Mouse (Mus musculus) forebrain, embryonic 14.5 days (tissue): ENCODE measurements around the gene Rsph6a. TPM values are rescaled to one million over a fixed set of nuclear protein-coding genes. Genes with fewer than 3 reads are reported as not detected.
A peak's percentile ranks its signal among the peaks of the same experiment; 100 is the strongest.

ENCODE experiments used
- ATAC-seq: fragments of 200-750 bp; cut with Nextera tagmentation; 2 replicates; pipeline ENCODE4 v1.8.0; 2017; ENCODE audit warnings: mild to moderate bottlenecking, moderate library complexity
- DNase-seq: peaks from one replicate; pipeline ENCODE4 v3.0.0-alpha.2; 2015; ENCODE audit warnings: low spot score
- H3K27ac ChIP-seq: fragments of 300-500 bp; sonication (generic); 2 replicates; pipeline ENCODE4 v1.5.1; 2014; ENCODE audit warnings: low read depth, mild to moderate bottlenecking, control low read depth, low read length, moderate library complexity
- H3K27me3 ChIP-seq: fragments of 300-500 bp; sonication (generic); replicated peaks from 2 replicates; pipeline ENCODE4 v1.6.1; 2014; ENCODE audit warnings: low read length, control low read depth, mixed read lengths; ENCODE audit not compliant: control insufficient read depth, insufficient read depth
- H3K36me3 ChIP-seq: fragments of 300-500 bp; sonication (generic); 2 replicates; pipeline ENCODE4 v1.6.1; 2014; ENCODE audit warnings: low read length, control low read depth; ENCODE audit not compliant: control insufficient read depth, insufficient read depth
- H3K4me1 ChIP-seq: fragments of 300-500 bp; sonication (generic); 2 replicates; pipeline ENCODE4 v1.6.1; 2014; ENCODE audit warnings: antibody characterized with exemption, low read length, control low read depth; ENCODE audit not compliant: control insufficient read depth, insufficient read depth
- H3K4me2 ChIP-seq: fragments of 300-500 bp; sonication (generic); 2 replicates; pipeline ENCODE4 v1.6.1; 2014; ENCODE audit warnings: mild to moderate bottlenecking, control low read depth, low read length
- H3K4me3 ChIP-seq: fragments of 300-500 bp; sonication (generic); 2 replicates; pipeline ENCODE4 v1.5.1; 2014; ENCODE audit warnings: low read depth, low read length, control low read depth
- H3K9ac ChIP-seq: fragments of 300-500 bp; sonication (generic); 2 replicates; pipeline ENCODE4 v1.6.1; 2014; ENCODE audit warnings: mild to moderate bottlenecking, low read length, control low read depth, moderate library complexity
- H3K9me3 ChIP-seq: fragments of 300-500 bp; sonication (generic); replicated peaks from 2 replicates; pipeline ENCODE4 v1.6.1; 2016; ENCODE audit warnings: low read length, control low read depth, mixed read lengths; ENCODE audit not compliant: control insufficient read depth
- WGBS: fragments of 180-500 bp; shearing (Covaris S2); extraction: QIAGEN DNeasy Blood & Tissue Kit; methylation state at CpG from one replicate; pipeline ENCODE4 v1.1.7; 2014; 5-methylcytosine and 5-hydroxymethylcytosine counted together
- polyA plus RNA-seq: library from polyadenylated mRNA; unstranded; fragments of >200 nt; fragmentation: Nextera tagmentation; extraction: Ambion mirVana; gene quantifications from 2 replicates; pipeline ENCODE4 v1.2.1, GENCODE M21; 2014

Rsph6a gene
- polyA plus RNA-seq, 1 experiment from 2014 or later = not detected

DNA sequence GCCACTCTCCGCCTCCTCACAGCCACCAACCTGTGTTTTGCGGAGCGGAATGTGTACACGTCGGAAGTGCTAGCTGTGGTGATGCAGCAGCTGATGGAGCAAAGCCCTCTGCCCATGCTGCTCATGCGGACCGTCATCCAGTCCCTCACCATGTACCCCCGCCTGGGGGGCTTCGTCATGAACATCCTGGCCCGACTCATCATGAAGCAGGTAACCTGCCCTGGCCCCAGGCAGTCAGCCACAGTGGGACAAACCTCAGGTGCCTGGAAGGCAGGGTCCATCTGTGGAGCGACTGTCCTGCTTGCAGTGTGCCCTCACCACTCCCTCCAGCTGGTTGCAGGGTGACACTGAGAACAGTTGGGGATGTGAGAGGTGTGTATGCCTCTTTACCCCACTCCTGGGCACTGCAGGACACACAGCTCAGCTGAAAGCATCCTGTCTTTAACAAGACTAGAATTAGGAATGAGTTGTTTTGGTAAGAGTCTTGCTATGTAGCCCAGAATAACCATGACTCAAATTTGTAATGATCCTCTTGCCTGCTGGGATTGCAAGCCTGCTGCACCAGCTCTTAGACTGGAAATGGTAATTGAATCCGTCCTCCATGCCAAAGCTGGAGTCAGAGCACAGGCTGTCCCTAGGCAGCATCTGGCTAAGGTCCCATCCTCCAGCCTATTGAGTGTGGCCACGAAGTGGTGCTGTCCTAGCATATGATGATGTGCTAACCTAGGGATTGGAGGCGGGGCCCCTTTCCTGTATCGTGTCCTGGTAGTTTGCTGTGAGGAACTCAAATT is 1.9 kb upstream of the Rsph6a start:
- Histone ChIP-seq H3K36me3 (peaks cover 48% of the 10 kb centered on the region), H3K4me2 (no peak overlapping the region), H3K9ac (no peak overlapping the region), H3K27ac (no peak overlapping the region), H3K9me3 (no peaks in the 10 kb centered on the region), H3K27me3 (no peaks in the 10 kb centered on the region), H3K4me1 (no peaks in the 10 kb centered on the region), H3K4me3 (no peak overlapping the region)
- no peak for ATAC-seq
- 89% methylated on average over 15 of the region's 15 CpGs for WGBS
- DNase-seq = no peak

DNA sequence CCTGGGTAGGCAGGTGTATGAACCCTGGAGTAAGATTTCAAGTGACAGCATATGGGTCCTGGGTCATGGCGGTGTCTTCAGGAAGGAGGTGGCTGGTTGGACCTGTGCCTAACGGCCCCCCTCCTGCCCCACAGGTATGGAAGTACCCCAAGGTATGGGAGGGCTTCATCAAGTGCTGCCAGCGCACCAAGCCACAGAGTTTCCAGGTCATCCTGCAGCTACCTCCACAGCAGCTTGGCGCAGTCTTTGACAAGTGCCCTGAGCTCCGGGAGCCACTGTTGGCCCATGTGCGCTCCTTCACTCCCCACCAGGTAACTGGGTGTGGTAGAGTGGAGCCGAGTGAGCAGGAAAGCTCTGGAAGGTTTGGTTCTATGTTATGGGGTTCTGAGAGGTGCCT is 1.4 kb upstream of the Rsph6a start:
- no peaks in the 10 kb centered on the region for H3K9me3 ChIP-seq
- no peak overlapping the region for H3K9ac ChIP-seq
- H3K27ac ChIP-seq = no peak overlapping the region
- no peak overlapping the region for H3K4me3 ChIP-seq
- DNase-seq (no peak), ATAC-seq (no peak)
- peaks cover 42% of the 10 kb centered on the region for H3K36me3 ChIP-seq
- H3K4me2 ChIP-seq = no peak overlapping the region
- WGBS = 91% methylated on average over 7 of the region's 7 CpGs
- H3K27me3 ChIP-seq = no peaks in the 10 kb centered on the region
- H3K4me1 ChIP-seq = no peaks in the 10 kb centered on the region

DNA sequence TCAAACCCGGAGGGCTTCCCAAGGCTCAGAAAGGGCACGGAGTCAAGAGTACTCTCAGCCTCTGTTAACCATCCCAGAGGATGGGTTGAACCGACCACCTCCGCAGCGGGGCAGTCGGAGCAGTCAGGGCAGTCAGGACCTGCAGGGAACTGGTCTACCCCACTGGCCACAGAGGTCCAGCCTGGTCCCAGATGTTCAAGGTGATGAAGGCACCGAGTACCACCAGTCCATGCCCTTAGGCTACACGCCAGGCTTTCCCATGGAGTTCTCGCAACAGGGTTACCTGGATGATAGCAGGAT is 237 bp downstream of the Rsph6a start:
- Histone ChIP-seq H3K4me1 (no peaks in the 10 kb centered on the region), H3K27ac (no peak overlapping the region), H3K9me3 (no peaks in the 10 kb centered on the region), H3K27me3 (no peaks in the 10 kb centered on the region), H3K9ac (peak overlapping the region; percentile 37; the same call in 1 of the 2 replicates), H3K36me3 (peaks cover 26% of the 10 kb centered on the region), H3K4me2 (peak overlapping the region; percentile 47), H3K4me3 (0 out of 2 replicates have a peak overlapping the region, but pooled peaks have one; percentile 11)
- 74% methylated on average over 9 of the region's 9 CpGs for WGBS
- ATAC-seq (peak; percentile 43), DNase-seq (no peak)

DNA sequence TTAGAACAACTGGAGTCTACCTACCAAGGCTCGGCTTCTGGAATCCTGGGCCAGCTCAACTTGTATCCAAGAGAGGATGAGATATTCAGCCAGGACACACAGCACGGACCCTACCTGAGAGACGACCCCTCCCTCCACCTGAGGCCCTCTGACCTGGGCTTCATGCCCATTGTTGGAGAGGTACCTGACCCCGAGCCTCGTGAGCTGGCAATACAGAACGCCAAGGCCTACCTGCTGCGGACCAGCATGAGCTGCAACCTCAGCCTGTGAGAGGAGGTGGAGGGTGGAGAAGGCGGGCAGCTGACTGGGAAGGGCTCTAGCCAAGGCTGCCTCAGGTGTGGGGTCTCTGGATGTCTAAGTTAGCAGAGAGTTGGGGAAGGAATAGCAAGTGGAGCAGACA is 618 bp downstream of the Rsph6a start:
- 87% methylated on average over 8 of the region's 8 CpGs for WGBS
- H3K9ac ChIP-seq = no peak overlapping the region
- H3K4me2 ChIP-seq = no peak overlapping the region
- ATAC-seq (no peak), DNase-seq (no peak)
- no peaks in the 10 kb centered on the region for H3K9me3 ChIP-seq
- no peak overlapping the region for H3K27ac ChIP-seq
- H3K4me1 ChIP-seq = no peaks in the 10 kb centered on the region
- no peaks in the 10 kb centered on the region for H3K27me3 ChIP-seq
- H3K36me3 ChIP-seq = peaks cover 22% of the 10 kb centered on the region
- H3K4me3 ChIP-seq = no peak overlapping the region

DNA sequence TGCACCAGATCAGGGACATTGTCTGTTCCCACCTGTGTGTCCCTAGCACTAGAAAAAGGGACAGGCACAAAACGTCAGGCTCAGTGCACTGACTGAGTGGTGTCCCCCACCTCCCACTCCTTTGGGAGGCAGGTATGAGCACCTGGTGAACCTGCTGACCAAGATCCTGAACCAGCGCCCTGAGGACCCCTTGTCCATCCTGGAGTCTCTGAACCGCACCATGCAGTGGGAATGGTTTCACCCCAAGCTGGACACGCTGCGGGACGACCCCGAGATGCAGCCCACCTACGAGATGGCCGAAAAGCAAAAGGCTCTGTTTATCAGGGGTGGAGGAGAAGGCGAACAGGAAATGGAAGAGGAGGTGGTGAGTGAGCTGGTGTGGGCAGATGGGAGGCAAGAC is 2.9 kb downstream of the Rsph6a start:
- Histone ChIP-seq H3K27me3 (no peaks in the 10 kb centered on the region), H3K9ac (no peak overlapping the region), H3K9me3 (no peaks in the 10 kb centered on the region), H3K4me2 (no peak overlapping the region), H3K4me1 (no peaks in the 10 kb centered on the region), H3K27ac (no peak overlapping the region), H3K36me3 (peaks cover 1% of the 10 kb centered on the region; the same call in 1 of the 2 replicates), H3K4me3 (no peak overlapping the region)
- DNase-seq (no peak), ATAC-seq (no peak)
- WGBS = 90% methylated on average over 10 of the region's 10 CpGs

DNA sequence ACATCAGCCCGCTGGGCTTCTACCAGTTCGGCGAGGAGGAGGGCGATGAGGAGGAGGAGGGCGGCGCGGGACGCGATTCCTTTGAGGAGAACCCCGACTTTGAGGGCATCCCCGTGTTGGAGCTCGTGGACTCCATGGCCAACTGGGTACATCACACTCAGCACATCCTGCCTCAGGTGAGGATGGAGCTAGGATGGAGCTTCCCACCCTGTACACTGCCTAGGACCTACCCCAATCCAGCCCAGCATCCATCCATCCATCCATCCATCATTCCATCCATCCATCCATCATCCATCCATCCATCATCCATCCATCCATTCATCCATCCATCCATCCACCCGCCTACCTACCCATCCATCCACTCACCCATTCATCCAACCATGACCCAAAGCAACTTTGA is 11.4 kb downstream of the Rsph6a start:
- ATAC-seq (no peak), DNase-seq (no peak)
- Histone ChIP-seq H3K27me3 (peaks cover 13% of the 10 kb centered on the region), H3K4me1 (no peaks in the 10 kb centered on the region), H3K9ac (no peak overlapping the region), H3K4me2 (no peak overlapping the region), H3K36me3 (no peaks in the 10 kb centered on the region), H3K4me3 (no peak overlapping the region), H3K27ac (no peak overlapping the region), H3K9me3 (no peaks in the 10 kb centered on the region)
- 65% methylated on average over 13 of the region's 13 CpGs for WGBS

DNA sequence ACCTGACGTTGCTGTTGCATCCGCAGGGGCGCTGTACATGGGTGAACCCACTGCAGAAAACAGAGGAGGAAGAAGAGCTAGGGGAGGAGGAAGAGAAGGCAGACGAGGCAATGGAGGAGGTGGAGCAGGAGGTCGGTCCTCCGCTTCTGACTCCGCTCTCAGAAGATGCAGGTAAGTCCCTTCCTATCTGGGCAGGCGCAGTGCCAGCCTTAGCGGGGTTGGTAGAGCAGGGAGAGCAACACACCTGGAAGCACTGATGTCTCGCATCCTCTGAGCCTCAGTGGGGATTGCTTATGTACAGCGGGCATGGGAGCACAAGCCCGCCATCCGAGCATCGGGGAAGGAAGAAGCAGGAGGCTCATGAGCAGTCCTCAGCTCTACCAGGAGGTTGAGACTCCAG is 12.6 kb downstream of the Rsph6a start:
- Histone ChIP-seq H3K36me3 (no peaks in the 10 kb centered on the region), H3K4me1 (no peaks in the 10 kb centered on the region), H3K9me3 (no peaks in the 10 kb centered on the region), H3K27me3 (peaks cover 13% of the 10 kb centered on the region), H3K4me3 (no peak overlapping the region), H3K9ac (no peak overlapping the region), H3K27ac (no peak overlapping the region), H3K4me2 (no peak overlapping the region)
- DNase-seq (no peak), ATAC-seq (no peak)
- 53% methylated on average over 14 of the region's 14 CpGs for WGBS

DNA sequence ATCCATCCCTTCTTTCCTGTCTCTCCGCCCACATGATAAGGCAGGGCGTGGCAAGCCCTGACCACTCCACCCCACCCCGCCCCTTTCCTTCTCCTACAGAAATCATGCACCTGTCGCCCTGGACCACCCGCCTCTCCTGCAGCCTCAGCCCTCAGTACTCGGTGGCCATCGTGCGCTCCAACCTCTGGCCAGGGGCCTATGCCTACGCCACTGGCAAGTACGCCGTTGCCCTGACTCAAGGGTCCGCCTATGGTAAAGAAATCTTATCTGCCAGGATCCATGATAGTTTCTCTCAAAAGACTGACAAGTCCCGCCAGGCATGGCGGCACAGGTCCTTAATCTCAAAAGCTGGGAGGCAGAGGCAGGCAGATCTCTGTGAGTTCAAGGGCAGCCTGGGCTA is 13.4 kb downstream of the Rsph6a start:
- H3K9ac ChIP-seq = no peak overlapping the region
- DNase-seq = no peak
- H3K27ac ChIP-seq = no peak overlapping the region
- H3K27me3 ChIP-seq = peaks cover 13% of the 10 kb centered on the region
- ATAC-seq = no peak
- no peak overlapping the region for H3K4me3 ChIP-seq
- 71% methylated on average over 14 of the region's 14 CpGs for WGBS
- no peaks in the 10 kb centered on the region for H3K9me3 ChIP-seq
- no peaks in the 10 kb centered on the region for H3K4me1 ChIP-seq
- no peak overlapping the region for H3K4me2 ChIP-seq
- H3K36me3 ChIP-seq = no peaks in the 10 kb centered on the region

DNA sequence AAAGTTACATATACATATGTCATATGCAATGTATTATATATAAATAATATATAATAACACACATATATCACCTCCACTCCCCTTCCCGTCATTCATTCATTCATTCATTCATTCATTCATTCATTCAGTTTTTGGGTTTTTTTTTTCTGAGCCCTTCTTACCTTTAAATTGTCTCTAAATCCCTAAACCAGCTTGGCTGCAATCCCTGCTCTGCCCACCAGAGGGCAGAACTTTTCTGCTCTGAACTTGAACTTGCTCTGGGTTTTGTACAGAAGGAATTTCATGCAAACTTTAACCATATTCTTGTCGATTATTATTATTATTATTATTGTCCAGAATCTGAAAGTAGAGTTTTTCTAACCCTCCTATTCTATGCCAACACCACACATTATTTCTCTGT is 14.2 kb downstream of the Rsph6a start:
- Histone ChIP-seq H3K4me2 (no peak overlapping the region), H3K4me3 (no peak overlapping the region), H3K9ac (no peak overlapping the region), H3K27ac (no peak overlapping the region), H3K36me3 (no peaks in the 10 kb centered on the region), H3K27me3 (peaks cover 13% of the 10 kb centered on the region), H3K9me3 (no peaks in the 10 kb centered on the region), H3K4me1 (no peaks in the 10 kb centered on the region)
- ATAC-seq (no peak), DNase-seq (peak; percentile 80)
- 7% methylated on average over 2 of the region's 2 CpGs for WGBS
